Mouse (Mus musculus) kidney, adult 2 months (tissue): ENCODE data around the gene Gdpd5.

ENCODE experiments used
- CTCF ChIP-seq: fragments of 200-500 bp; conservative IDR thresholded peaks from 2 replicates; pipeline ENCODE4 v1.5.1; 2011; ENCODE audit warnings: low read depth, mild to moderate bottlenecking, control low read depth, low read length, moderate library complexity, mixed read lengths; ENCODE audit not compliant: insufficient read depth, insufficient read length
- POLR2A ChIP-seq: fragments of 200-500 bp; IDR thresholded peaks from one replicate; pipeline ENCODE4 v1.6.1; 2011; ENCODE audit warnings: low read depth, low read length, control low read depth

GRCm38 (mm10) chr7:99383246-99383645 lies 2.0 kb downstream of the Gdpd5 start:
- TF ChIP-seq CTCF (no peak), POLR2A (no peak)
